Mouse (Mus musculus) skeletal muscle tissue, adult 2 months (tissue): ENCODE results near the gene Tigar.

Source experiments
- DNase-seq: peaks from one replicate; pipeline ENCODE4 v3.0.0-alpha.2; 2012; ENCODE audit warnings: low read depth, low spot score

Tigar gene

GRCm38 (mm10) chr6:127142154-127143123 is 33.1 kb upstream of the Tigar start:
- DNase-seq = no peak

GRCm38 (mm10) chr6:127138962-127139361 is 29.6 kb upstream of the Tigar start:
- DNase-seq = no peak

- no peak for DNase-seq
Observed at GRCm38 (mm10) chr6:127133433-127134245, 24.3 kb upstream of the Tigar start.

- DNase-seq = no peak
Observed at GRCm38 (mm10) chr6:127132719-127133118, 23.4 kb upstream of the Tigar start.

GRCm38 (mm10) chr6:127131946-127132345 is 22.6 kb upstream of the Tigar start:
- DNase-seq = no peak

GRCm38 (mm10) chr6:127130377-127130776 is 21.0 kb upstream of the Tigar start:
- DNase-seq = no peak

GRCm38 (mm10) chr6:127129659-127130058 is 20.3 kb upstream of the Tigar start:
- no peak for DNase-seq

GRCm38 (mm10) chr6:127123506-127123905 is 14.1 kb upstream of the Tigar start:
- no peak for DNase-seq

GRCm38 (mm10) chr6:127122996-127123395 is 13.6 kb upstream of the Tigar start:
- no peak for DNase-seq

GRCm38 (mm10) chr6:127122221-127122806 is 13.0 kb upstream of the Tigar start:
- DNase-seq = no peak

GRCm38 (mm10) chr6:127114753-127115456 is 5.5 kb upstream of the Tigar start:
- DNase-seq = no peak

GRCm38 (mm10) chr6:127108368-127109060 is 843 bp downstream of the Tigar start:
- DNase-seq = no peak

- DNase-seq = peak; percentile 47
Observed at GRCm38 (mm10) chr6:127107413-127107812, 1.9 kb downstream of the Tigar start.

GRCm38 (mm10) chr6:127106726-127107125 is 2.6 kb downstream of the Tigar start:
- DNase-seq = no peak

GRCm38 (mm10) chr6:127106189-127106588 is 3.2 kb downstream of the Tigar start:
- peak; percentile 95 for DNase-seq

- no peak for DNase-seq
Observed at GRCm38 (mm10) chr6:127105107-127105506, 4.2 kb downstream of the Tigar start.

GRCm38 (mm10) chr6:127104396-127105029 is 4.8 kb downstream of the Tigar start:
- DNase-seq = peak; percentile 68

- no peak for DNase-seq
Observed at GRCm38 (mm10) chr6:127103506-127104275, 5.7 kb downstream of the Tigar start.

GRCm38 (mm10) chr6:127094565-127094964 is 14.8 kb downstream of the Tigar start:
- no peak for DNase-seq
